Mouse (Mus musculus) megakaryocyte, adult 5-6 weeks (primary cell): Measurements from ENCODE around the gene Ndn. TPM values are rescaled to one million over a fixed set of nuclear protein-coding genes. Genes with fewer than 3 reads are reported as not detected.

Source experiments
- total RNA-seq, 2 experiments: library from RNA; stranded (forward) in 1 of 2; stranded (reverse) in 1 of 2; fragments of 153-499, 151-499 nt in 1 of 2; fragments of 221-1000, 200-1000 nt in 1 of 2; gene quantifications; 2 replicates each; pipeline versions ENCODE4 v1.2.3 to v1.2.4; 2015 to 2017

Gene Ndn
- total RNA-seq, 2 experiments from 2014 or later: not detected

Other genes starting within 250 kb of the Ndn start
- not detected in 2 replicates for gene Magel2, start 30.4 kb downstream of the Ndn start, total RNA-seq (2015)
- gene Magel2, start 30.4 kb downstream of the Ndn start, total RNA-seq (2017): not detected in 2 replicates
- not detected in 2 replicates for gene Mkrn3, start 73.6 kb downstream of the Ndn start, total RNA-seq (2015)
- not detected in 2 replicates for gene Mkrn3, start 73.6 kb downstream of the Ndn start, total RNA-seq (2017)
- gene Peg12, start 117.9 kb downstream of the Ndn start, total RNA-seq (2015): 0.11 and 0.22 TPM in 2 replicates
- gene Peg12, start 117.9 kb downstream of the Ndn start, total RNA-seq (2017): 0.59 and 0.61 TPM in 2 replicates